Mouse (Mus musculus): ENCODE measurements around the gene Zbtb41. TPM values are rescaled to one million over a fixed set of nuclear protein-coding genes. Genes with fewer than 3 reads are reported as not detected.
"Not testable (repeated sequence)": the region's sequence is repeated elsewhere in the genome, so short reads cannot be mapped to it uniquely, and the experiment has no call there.

Gene Zbtb41
- polyA plus RNA-seq, 1 experiment from 2014 or later = 6.5 TPM

GRCm38 (mm10) chr1:139421521-139421874 lies 590 bp upstream of the Zbtb41 start:
- 5% methylated on average over 8 of the region's 8 CpGs for WGBS
- H3K9me3 ChIP-seq (replicated peaks) = no peaks in the 10 kb centered on the region
- H3K9ac ChIP-seq = peak overlapping the region; percentile 92
- H3K27ac ChIP-seq = peak overlapping the region; percentile 91
- no peaks in the 10 kb centered on the region for H3K27me3 ChIP-seq
- H3K4me1 ChIP-seq (replicated peaks) = peaks cover 30% of the 10 kb centered on the region
- H3K4me3 ChIP-seq = peak overlapping the region; percentile 90
- no peak; the same call in 1 of the 2 replicates for ATAC-seq (replicated peaks; ENCODE audit: insufficient number of reproducible peaks, insufficient read depth, low FRiP score, low read depth)
- H3K4me2 ChIP-seq = peak overlapping the region; percentile 71
- H3K36me3 ChIP-seq = no peaks in the 10 kb centered on the region

GRCm38 (mm10) chr1:139422941-139423340 lies 853 bp downstream of the Zbtb41 start:
- 13% methylated on average over 10 of the region's 10 CpGs for WGBS
- H3K27me3 ChIP-seq = no peaks in the 10 kb centered on the region
- H3K9ac ChIP-seq = peak overlapping the region; percentile 92
- H3K4me1 ChIP-seq (replicated peaks) = peaks cover 35% of the 10 kb centered on the region
- peak overlapping the region; percentile 71 for H3K4me2 ChIP-seq
- ATAC-seq (replicated peaks; ENCODE audit: insufficient number of reproducible peaks, insufficient read depth, low FRiP score, low read depth) = no peak
- peak overlapping the region; percentile 90 for H3K4me3 ChIP-seq
- no peaks in the 10 kb centered on the region for H3K9me3 ChIP-seq (replicated peaks)
- peak overlapping the region; percentile 91 for H3K27ac ChIP-seq
- H3K36me3 ChIP-seq = no peaks in the 10 kb centered on the region

- 19% methylated on average over 10 of the region's 10 CpGs for WGBS
- H3K27me3 ChIP-seq = no peaks in the 10 kb centered on the region
- peak overlapping the region; percentile 90 for H3K4me3 ChIP-seq
- peak overlapping the region; percentile 71 for H3K4me2 ChIP-seq
- H3K4me1 ChIP-seq (replicated peaks) = peaks cover 35% of the 10 kb centered on the region
- peaks cover 1% of the 10 kb centered on the region for H3K36me3 ChIP-seq
- no peak for ATAC-seq (replicated peaks; ENCODE audit: insufficient number of reproducible peaks, insufficient read depth, low FRiP score, low read depth)
- H3K27ac ChIP-seq = no peak overlapping the region
- no peaks in the 10 kb centered on the region for H3K9me3 ChIP-seq (replicated peaks)
- H3K9ac ChIP-seq = peak overlapping the region; percentile 92
Measured at GRCm38 (mm10) chr1:139423931-139424330, 1.8 kb downstream of the Zbtb41 start.

GRCm38 (mm10) chr1:139425006-139425405 lies 2.9 kb downstream of the Zbtb41 start:
- Histone ChIP-seq H3K4me1 (replicated peaks) (peaks cover 35% of the 10 kb centered on the region), H3K9ac (peak overlapping the region; percentile 36; the same call in 1 of the 2 replicates), H3K27ac (no peak overlapping the region), H3K27me3 (no peaks in the 10 kb centered on the region), H3K9me3 (replicated peaks) (no peaks in the 10 kb centered on the region), H3K4me2 (peak overlapping the region; percentile 67), H3K36me3 (peaks cover 11% of the 10 kb centered on the region), H3K4me3 (peak overlapping the region; percentile 41)
- no peak for ATAC-seq (replicated peaks; ENCODE audit: insufficient number of reproducible peaks, insufficient read depth, low FRiP score, low read depth)
- 24% methylated on average over 3 of the region's 3 CpGs for WGBS

GRCm38 (mm10) chr1:139438373-139438772 lies 16.3 kb downstream of the Zbtb41 start:
- Histone ChIP-seq H3K9me3 (replicated peaks) (no peaks in the 10 kb centered on the region), H3K4me1 (replicated peaks) (no peaks in the 10 kb centered on the region), H3K4me3 (no peak overlapping the region), H3K36me3 (peaks cover 38% of the 10 kb centered on the region), H3K27me3 (no peaks in the 10 kb centered on the region), H3K9ac (no peak overlapping the region), H3K4me2 (no peak overlapping the region), H3K27ac (no peak overlapping the region)
- no peak for ATAC-seq (replicated peaks; ENCODE audit: insufficient number of reproducible peaks, insufficient read depth, low FRiP score, low read depth)

GRCm38 (mm10) chr1:139443103-139443502 lies 21.0 kb downstream of the Zbtb41 start:
- ATAC-seq (replicated peaks; ENCODE audit: insufficient number of reproducible peaks, insufficient read depth, low FRiP score, low read depth); H3K27ac ChIP-seq; H3K9ac ChIP-seq; H3K4me2 ChIP-seq; H3K4me3 ChIP-seq; H3K9me3 ChIP-seq (replicated peaks); H3K4me1 ChIP-seq (replicated peaks); H3K27me3 ChIP-seq: not testable (repeated sequence)
- H3K36me3 ChIP-seq = peaks cover 22% of the 10 kb centered on the region
- 78% methylated on average over 9 of the region's 9 CpGs for WGBS

GRCm38 (mm10) chr1:139454340-139455225 lies 32.5 kb downstream of the Zbtb41 start, which contains the start of gene Aspm:
Aspm (plus strand) TSS chr1:139454772.
- under 1% methylated on average over 63 of the region's 65 CpGs for WGBS

GRCm38 (mm10) chr1:139455226-139455869 lies 33.3 kb downstream of the Zbtb41 start:
- peak overlapping the region; percentile 96 for H3K4me2 ChIP-seq
- H3K9me3 ChIP-seq (replicated peaks) = no peaks in the 10 kb centered on the region
- 0 out of 2 replicates have a peak, but pooled peaks have one; percentile 20 for ATAC-seq (replicated peaks; ENCODE audit: insufficient number of reproducible peaks, insufficient read depth, low FRiP score, low read depth)
- WGBS = 1% methylated on average over 17 of the region's 17 CpGs
- no peaks in the 10 kb centered on the region for H3K27me3 ChIP-seq
- H3K36me3 ChIP-seq = peaks cover 15% of the 10 kb centered on the region
- H3K9ac ChIP-seq = peak overlapping the region; percentile 71
- H3K4me1 ChIP-seq (replicated peaks) = peaks cover 18% of the 10 kb centered on the region
- H3K4me3 ChIP-seq = peak overlapping the region; percentile 86
- H3K27ac ChIP-seq = peak overlapping the region; percentile 71

More at GRCm38 (mm10) chr1:139454340-139455225, 32.5 kb downstream of the Zbtb41 start, which contains the start of gene Aspm:
- peak within 1 kb of the TSS; percentile 71 for H3K9ac ChIP-seq
- H3K4me1 ChIP-seq (replicated peaks) = peaks cover 18% of the 10 kb centered on the region
- H3K27me3 ChIP-seq = no peaks in the 10 kb centered on the region
- peak within 1 kb of the TSS; percentile 71 for H3K27ac ChIP-seq
- H3K36me3 ChIP-seq = peaks cover 15% of the 10 kb centered on the region
- peak; percentile 97 for ATAC-seq (replicated peaks; ENCODE audit: insufficient number of reproducible peaks, insufficient read depth, low FRiP score, low read depth)
- H3K4me3 ChIP-seq = peak within 1 kb of the TSS; percentile 86
- no peaks in the 10 kb centered on the region for H3K9me3 ChIP-seq (replicated peaks)
- peak within 1 kb of the TSS; percentile 96 for H3K4me2 ChIP-seq

GRCm38 (mm10) chr1:139460807-139461206 lies 38.7 kb downstream of the Zbtb41 start:
- no peak overlapping the region for H3K4me3 ChIP-seq
- peaks cover 54% of the 10 kb centered on the region for H3K36me3 ChIP-seq
- 83% methylated on average over 5 of the region's 5 CpGs for WGBS
- no peak overlapping the region for H3K4me2 ChIP-seq
- H3K27ac ChIP-seq = no peak overlapping the region
- no peak for ATAC-seq (replicated peaks; ENCODE audit: insufficient number of reproducible peaks, insufficient read depth, low FRiP score, low read depth)
- H3K27me3 ChIP-seq = no peaks in the 10 kb centered on the region
- H3K9me3 ChIP-seq (replicated peaks) = no peaks in the 10 kb centered on the region
- H3K9ac ChIP-seq = no peak overlapping the region
- peaks cover 9% of the 10 kb centered on the region for H3K4me1 ChIP-seq (replicated peaks)

- Histone ChIP-seq H3K9me3 (replicated peaks) (no peaks in the 10 kb centered on the region), H3K4me1 (replicated peaks) (no peaks in the 10 kb centered on the region), H3K4me2 (no peak overlapping the region), H3K27me3 (no peaks in the 10 kb centered on the region), H3K27ac (no peak overlapping the region), H3K9ac (no peak overlapping the region), H3K4me3 (no peak overlapping the region), H3K36me3 (peaks cover 68% of the 10 kb centered on the region)
- 89% methylated on average over 11 of the region's 11 CpGs for WGBS
- no peak for ATAC-seq (replicated peaks; ENCODE audit: insufficient number of reproducible peaks, insufficient read depth, low FRiP score, low read depth)
Measured at GRCm38 (mm10) chr1:139465936-139466335, 43.8 kb downstream of the Zbtb41 start.

- H3K36me3 ChIP-seq = peaks cover 80% of the 10 kb centered on the region
Measured at GRCm38 (mm10) chr1:139478898-139479297, 56.8 kb downstream of the Zbtb41 start.

More at GRCm38 (mm10) chr1:139478898-139479297, 56.8 kb downstream of the Zbtb41 start:
- H3K9ac ChIP-seq = no peak overlapping the region
- no peak for ATAC-seq (replicated peaks; ENCODE audit: insufficient number of reproducible peaks, insufficient read depth, low FRiP score, low read depth)
- no peak overlapping the region for H3K27ac ChIP-seq
- H3K4me1 ChIP-seq (replicated peaks) = no peaks in the 10 kb centered on the region
- H3K27me3 ChIP-seq = no peaks in the 10 kb centered on the region
- 86% methylated on average over 11 of the region's 11 CpGs for WGBS
- no peak overlapping the region for H3K4me3 ChIP-seq
- no peaks in the 10 kb centered on the region for H3K9me3 ChIP-seq (replicated peaks)
- no peak overlapping the region for H3K4me2 ChIP-seq

Data from heart, embryonic 15.5 days (tissue).